Mouse (Mus musculus) forebrain, postnatal 0 days (tissue): Measurements from ENCODE around the gene Prep. TPM values are rescaled to one million over a fixed set of nuclear protein-coding genes. Genes with fewer than 3 reads are reported as not detected.

Experiments used
- ATAC-seq: fragments of 200-750 bp; cut with Nextera tagmentation; 2 replicates; pipeline ENCODE4 v1.8.0; 2017; ENCODE audit warnings: mild to moderate bottlenecking, moderate library complexity
- DNase-seq: peaks from one replicate; pipeline ENCODE4 v3.0.0-alpha.2; 2015
- H3K27ac ChIP-seq: fragments of 300-500 bp; sonication (generic); 2 replicates; pipeline ENCODE4 v1.5.1; 2014; ENCODE audit warnings: low read depth, mild to moderate bottlenecking, antibody characterized with exemption, low read length, moderate library complexity, mixed read lengths
- H3K27me3 ChIP-seq: fragments of 300-500 bp; sonication (generic); 2 replicates; pipeline ENCODE4 v1.6.1; 2014; ENCODE audit warnings: mild to moderate bottlenecking, low read length, mixed read lengths; ENCODE audit not compliant: insufficient read depth
- H3K36me3 ChIP-seq: fragments of 300-500 bp; sonication (generic); 2 replicates; pipeline ENCODE4 v1.6.1; 2014; ENCODE audit warnings: mild to moderate bottlenecking, moderate library complexity; ENCODE audit not compliant: insufficient read depth
- H3K4me1 ChIP-seq: fragments of 300-500 bp; sonication (generic); 2 replicates; pipeline ENCODE4 v1.6.1; 2014; ENCODE audit warnings: antibody characterized with exemption; ENCODE audit not compliant: insufficient read depth
- H3K4me2 ChIP-seq: fragments of 300-500 bp; sonication (generic); 2 replicates; pipeline ENCODE4 v1.6.1; 2014; ENCODE audit warnings: low read depth, mild to moderate bottlenecking, moderate library complexity
- H3K4me3 ChIP-seq: fragments of 300-500 bp; sonication (generic); 2 replicates; pipeline ENCODE4 v1.5.1; 2014; ENCODE audit warnings: low read depth, low read length, mixed read lengths
- H3K9ac ChIP-seq: fragments of 300-500 bp; sonication (generic); 2 replicates; pipeline ENCODE4 v1.6.1; 2014; ENCODE audit warnings: mild to moderate bottlenecking
- H3K9me3 ChIP-seq: fragments of 300-500 bp; sonication (generic); 2 replicates; pipeline ENCODE4 v1.6.1; 2016; ENCODE audit warnings: low read length
- CTCF ChIP-seq: sonication (generic); IDR thresholded peaks from 2 replicates; pipeline ENCODE4 v1.5.1; 2016; ENCODE audit warnings: antibody characterized with exemption, control low read depth, low read depth
- WGBS: fragments of 180-500 bp; shearing (Covaris S2); extraction: QIAGEN DNeasy Blood & Tissue Kit; methylation state at CpG from one replicate; pipeline ENCODE4 v1.1.7; 2014; 5-methylcytosine and 5-hydroxymethylcytosine counted together
- polyA plus RNA-seq: library from polyadenylated mRNA; unstranded; fragments of >200 nt; fragmentation: Nextera tagmentation; extraction: Ambion mirVana; gene quantifications from 2 replicates; pipeline ENCODE4 v1.2.1, GENCODE M21; 2015
- total RNA-seq: library from RNA; depleted of rRNA; stranded (reverse); fragments of >200 nt; gene quantifications from 2 replicates; pipeline ENCODE4 v1.2.3, GENCODE M21; 2014; rRNA removed

Gene Prep
- total RNA-seq (16.9 and 18.1 TPM in 2 replicates), polyA plus RNA-seq (16.6 and 19.0 TPM in 2 replicates)

DNA sequence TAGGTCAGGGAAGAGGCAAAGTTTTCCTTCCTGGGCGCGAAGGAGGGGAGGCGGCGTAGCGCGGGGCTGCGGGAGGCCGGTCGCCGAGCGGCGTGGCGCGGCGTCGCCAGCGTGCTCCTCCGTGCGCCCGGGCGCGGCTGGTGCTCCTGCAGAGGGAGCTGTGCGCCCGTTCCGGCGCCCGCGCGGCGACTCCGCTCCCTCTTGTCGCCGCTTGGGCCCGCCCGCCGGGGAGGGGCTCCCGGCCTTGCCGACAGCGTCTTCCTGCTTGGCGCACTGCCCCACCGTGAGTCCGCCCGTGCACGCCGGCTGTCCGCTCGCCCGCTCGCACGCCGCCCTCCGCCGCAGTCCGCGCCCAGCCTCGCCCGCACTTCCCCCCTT is at the start of gene Prep:
TSS of gene Prep (plus strand) at position 273 of the 378 bp plus-strand sequence.
- Histone ChIP-seq H3K36me3 (no peaks in the 10 kb centered on the region), H3K4me1 (peaks cover 13% of the 10 kb centered on the region; the same call in 1 of the 2 replicates), H3K27me3 (no peaks in the 10 kb centered on the region), H3K9ac (peak within 1 kb of the TSS; percentile 90), H3K9me3 (no peaks in the 10 kb centered on the region), H3K4me3 (peak within 1 kb of the TSS; percentile 96), H3K27ac (peak within 1 kb of the TSS; percentile 71), H3K4me2 (peak within 1 kb of the TSS; percentile 80)
- peak; percentile 58 for TF ChIP-seq CTCF
- WGBS = under 1% methylated on average over 43 of the region's 57 CpGs
- ATAC-seq (peak; percentile 97), DNase-seq (peak; percentile 93)

DNA sequence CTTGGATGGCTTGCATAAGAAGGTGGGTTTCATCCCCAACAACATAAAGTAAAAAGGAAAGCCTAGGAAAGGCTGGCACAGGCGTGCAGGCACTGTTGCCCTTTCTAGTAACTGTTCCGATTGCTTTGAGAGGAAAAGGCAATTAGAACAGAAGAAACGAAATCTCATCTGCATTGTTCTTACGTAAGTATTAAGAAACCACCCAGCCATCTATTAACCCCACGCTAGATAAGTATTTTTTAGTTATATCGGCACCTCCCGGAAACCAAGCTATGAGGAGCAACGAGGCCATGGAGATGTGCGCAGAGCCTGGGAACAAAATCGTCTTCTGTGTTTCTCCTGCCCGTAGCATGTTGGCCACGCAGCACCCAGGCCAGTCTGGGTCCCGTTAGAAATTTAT is 49.7 kb upstream of the Prep start:
- Histone ChIP-seq H3K27me3 (no peaks in the 10 kb centered on the region), H3K9ac (no peak overlapping the region), H3K27ac (no peak overlapping the region), H3K9me3 (no peaks in the 10 kb centered on the region), H3K4me1 (no peaks in the 10 kb centered on the region), H3K4me2 (no peak overlapping the region), H3K36me3 (no peaks in the 10 kb centered on the region), H3K4me3 (no peak overlapping the region)
- TF ChIP-seq CTCF = no peak
- WGBS = 85% methylated on average over 13 of the region's 13 CpGs
- no peak for DNase-seq
- no peak for ATAC-seq

DNA sequence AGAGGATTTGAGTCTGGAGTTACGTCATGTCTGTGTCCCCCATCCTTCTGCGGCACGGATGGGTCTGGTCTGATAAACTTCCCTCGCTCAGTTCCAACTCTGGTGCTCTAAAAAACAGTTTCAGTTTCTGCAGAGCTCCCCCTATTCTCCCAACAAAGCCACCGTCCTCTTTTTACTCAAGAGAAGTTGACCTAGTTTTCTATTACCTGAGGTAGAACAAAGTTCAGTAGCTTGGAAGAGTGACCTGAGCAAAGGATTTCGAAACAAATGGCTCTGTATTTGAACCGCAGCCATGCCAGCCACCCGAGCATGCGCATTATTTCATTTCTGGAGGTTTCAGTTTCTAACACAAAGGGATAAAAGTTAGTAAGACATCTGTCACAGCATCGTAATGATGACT is 49.2 kb upstream of the Prep start:
- H3K4me1 ChIP-seq = no peaks in the 10 kb centered on the region
- H3K9me3 ChIP-seq = no peaks in the 10 kb centered on the region
- DNase-seq = no peak
- TF ChIP-seq CTCF = no peak
- H3K36me3 ChIP-seq = no peaks in the 10 kb centered on the region
- no peak overlapping the region for H3K4me2 ChIP-seq
- no peaks in the 10 kb centered on the region for H3K27me3 ChIP-seq
- H3K9ac ChIP-seq = no peak overlapping the region
- 78% methylated on average over 10 of the region's 10 CpGs for WGBS
- no peak for ATAC-seq
- H3K27ac ChIP-seq = no peak overlapping the region
- H3K4me3 ChIP-seq = no peak overlapping the region

DNA sequence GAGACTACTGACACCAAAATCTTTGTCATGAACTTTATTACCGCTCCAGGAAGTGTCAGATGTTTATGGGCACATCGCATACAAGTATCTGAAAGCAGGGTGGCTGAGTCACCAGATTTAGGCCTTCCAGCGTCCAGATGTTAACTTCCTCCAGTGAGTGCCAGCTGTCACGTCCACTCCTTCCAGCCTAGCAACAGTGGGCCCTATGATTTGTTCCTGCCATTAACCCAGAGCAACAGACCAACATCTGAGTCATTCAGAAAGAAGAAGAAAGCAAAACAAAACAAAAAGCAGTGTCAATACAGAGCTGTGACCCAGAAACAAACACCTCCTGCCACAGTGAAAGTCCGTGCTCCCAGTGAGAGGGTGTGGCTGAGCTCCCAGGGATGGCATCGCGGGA is 47.6 kb upstream of the Prep start:
- Histone ChIP-seq H3K27ac (no peak overlapping the region), H3K4me3 (no peak overlapping the region), H3K27me3 (no peaks in the 10 kb centered on the region), H3K9ac (no peak overlapping the region), H3K4me2 (no peak overlapping the region), H3K9me3 (no peaks in the 10 kb centered on the region), H3K36me3 (no peaks in the 10 kb centered on the region), H3K4me1 (no peaks in the 10 kb centered on the region)
- no peak for ATAC-seq
- WGBS = 45% methylated on average over 7 of the region's 7 CpGs
- no peak for TF ChIP-seq CTCF
- no peak for DNase-seq

DNA sequence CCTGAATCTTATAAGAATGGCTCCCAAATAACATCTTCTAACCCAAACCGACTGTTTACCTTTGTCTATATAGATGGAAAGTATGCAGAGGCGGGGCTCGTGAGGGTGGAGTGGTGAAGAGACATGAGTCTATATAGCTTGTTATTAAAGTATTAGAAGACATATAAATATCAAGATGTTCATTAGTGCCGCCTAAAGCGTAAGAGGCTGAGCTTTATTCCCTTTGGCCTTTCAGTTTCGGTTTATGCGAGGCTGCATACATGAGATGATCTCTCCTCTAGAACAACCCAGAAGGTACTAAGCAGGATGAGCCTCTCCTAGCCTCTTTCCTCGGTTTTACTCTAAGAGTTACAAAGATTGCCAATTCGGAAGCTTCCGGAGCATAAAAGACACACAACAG is 47.2 kb upstream of the Prep start:
- WGBS = 87% methylated on average over 10 of the region's 10 CpGs
- no peak overlapping the region for H3K4me2 ChIP-seq
- H3K9ac ChIP-seq = no peak overlapping the region
- no peaks in the 10 kb centered on the region for H3K27me3 ChIP-seq
- no peaks in the 10 kb centered on the region for H3K9me3 ChIP-seq
- no peak for TF ChIP-seq CTCF
- no peaks in the 10 kb centered on the region for H3K4me1 ChIP-seq
- DNase-seq (no peak), ATAC-seq (no peak)
- no peak overlapping the region for H3K27ac ChIP-seq
- no peaks in the 10 kb centered on the region for H3K36me3 ChIP-seq
- H3K4me3 ChIP-seq = no peak overlapping the region

DNA sequence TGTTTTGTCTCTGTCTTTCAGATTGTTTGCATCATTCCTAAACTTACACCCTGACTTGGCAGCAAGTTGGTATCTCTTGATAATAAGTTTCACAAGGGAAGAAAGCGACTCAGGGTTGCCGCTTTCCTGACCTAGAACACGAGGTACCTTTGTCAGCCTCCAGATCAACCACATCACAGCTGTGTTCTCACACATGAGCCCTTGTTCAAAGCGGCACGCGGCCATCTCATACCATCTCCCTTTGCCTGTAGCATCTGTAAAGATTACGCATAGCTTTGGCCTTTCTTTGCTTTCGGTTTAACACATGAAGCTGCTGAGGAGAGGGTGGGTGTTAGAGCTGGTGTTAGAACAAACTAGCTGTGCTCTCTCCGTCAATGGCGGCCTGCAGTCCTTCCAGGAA is 46.7 kb upstream of the Prep start:
- TF ChIP-seq CTCF = no peak
- WGBS = 92% methylated on average over 10 of the region's 10 CpGs
- Histone ChIP-seq H3K9ac (no peak overlapping the region), H3K4me1 (no peaks in the 10 kb centered on the region), H3K36me3 (no peaks in the 10 kb centered on the region), H3K4me3 (no peak overlapping the region), H3K9me3 (no peaks in the 10 kb centered on the region), H3K27ac (no peak overlapping the region), H3K4me2 (no peak overlapping the region), H3K27me3 (no peaks in the 10 kb centered on the region)
- DNase-seq (no peak), ATAC-seq (no peak)

DNA sequence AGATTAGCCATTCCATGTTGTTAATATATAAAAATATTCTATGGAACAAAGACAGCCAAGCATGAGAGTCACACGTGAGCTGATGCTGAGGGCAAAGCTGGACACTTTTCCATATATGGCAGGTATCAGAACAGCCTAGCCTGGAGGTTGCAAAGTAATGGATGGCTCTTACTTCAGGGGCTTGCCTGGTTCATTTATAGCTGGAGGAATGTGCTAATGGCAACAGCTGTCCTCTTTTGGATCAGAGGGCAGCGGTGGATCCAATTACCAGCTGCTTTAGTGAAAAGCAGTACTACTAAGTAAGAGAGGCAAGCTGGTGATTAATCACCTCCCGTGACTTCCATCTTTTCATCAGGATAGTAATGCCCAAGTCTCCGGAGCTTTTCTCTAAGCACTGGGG is 41.8 kb upstream of the Prep start:
- no peak for TF ChIP-seq CTCF
- DNase-seq (no peak), ATAC-seq (no peak)
- Histone ChIP-seq H3K4me2 (no peak overlapping the region), H3K9ac (no peak overlapping the region), H3K4me3 (no peak overlapping the region), H3K27me3 (no peaks in the 10 kb centered on the region), H3K4me1 (no peaks in the 10 kb centered on the region), H3K36me3 (no peaks in the 10 kb centered on the region), H3K27ac (no peak overlapping the region), H3K9me3 (no peaks in the 10 kb centered on the region)
- WGBS = 22% methylated on average over 4 of the region's 4 CpGs

DNA sequence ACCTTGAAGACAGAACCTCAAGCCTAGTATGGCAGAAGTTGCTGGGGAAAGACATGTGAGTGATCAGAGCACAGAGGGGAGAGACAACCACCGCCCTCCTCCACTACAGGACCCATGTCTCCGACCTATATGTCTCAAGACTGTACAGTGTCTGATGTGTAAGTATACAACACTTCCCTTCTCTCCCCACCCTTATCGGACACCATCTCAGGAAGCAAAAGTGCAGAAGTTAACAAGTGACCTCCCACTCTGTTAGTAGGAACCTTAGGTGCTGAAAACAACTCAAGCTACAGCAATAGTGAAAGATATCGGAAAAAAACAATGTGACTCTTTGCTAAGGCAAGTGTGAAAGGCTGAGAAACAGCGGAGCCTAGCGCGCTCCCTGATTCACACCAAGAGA is 40.1 kb upstream of the Prep start:
- no peak for TF ChIP-seq CTCF
- Histone ChIP-seq H3K4me3 (no peak overlapping the region), H3K4me1 (no peaks in the 10 kb centered on the region), H3K27me3 (no peaks in the 10 kb centered on the region), H3K36me3 (no peaks in the 10 kb centered on the region), H3K9ac (no peak overlapping the region), H3K9me3 (no peaks in the 10 kb centered on the region), H3K4me2 (no peak overlapping the region), H3K27ac (no peak overlapping the region)
- ATAC-seq (no peak), DNase-seq (no peak)
- 95% methylated on average over 7 of the region's 7 CpGs for WGBS
